Mouse (Mus musculus): ENCODE measurements around the gene Six1. TPM values are rescaled to one million over a fixed set of nuclear protein-coding genes. Genes with fewer than 3 reads are reported as not detected.

Six1 gene
- not detected for total RNA-seq (2023)

DNA sequence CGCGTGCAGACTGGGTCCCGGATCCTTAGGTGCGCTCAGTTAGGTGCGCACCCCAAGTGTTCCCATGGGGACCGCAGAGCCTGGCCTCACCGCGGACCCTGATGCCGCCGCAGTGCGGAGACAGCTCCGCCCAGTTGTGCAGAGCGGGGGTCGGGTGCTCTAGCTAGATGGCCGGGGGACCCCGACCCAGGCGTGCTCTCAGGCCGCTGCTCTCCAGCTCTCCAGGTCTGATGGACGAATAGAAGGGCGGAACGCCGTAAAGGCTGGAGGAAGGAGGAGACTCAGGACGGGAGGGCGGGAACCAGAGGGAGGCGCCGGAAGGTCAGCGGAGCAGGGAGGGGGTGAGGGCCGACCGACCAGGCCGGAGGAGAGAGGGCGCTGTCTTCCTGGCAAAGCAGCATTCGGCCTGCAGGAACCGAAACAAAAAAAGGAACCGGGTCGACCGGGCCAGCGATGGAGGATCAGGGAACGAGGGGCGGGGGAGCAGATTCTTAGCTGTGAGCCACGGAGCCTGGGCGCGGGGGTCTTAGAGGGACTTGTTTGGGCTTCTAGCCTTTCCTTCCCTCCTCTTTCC is at the start of gene Six1:
Gene Six1, minus strand, starts transcription at position 220 of the 574 bp plus-strand sequence.

Other genes starting within 250 kb of the Six1 start
- not detected for gene Six6, start 114.0 kb downstream of the Six1 start, total RNA-seq (2023)
- not detected for gene 4930447C04Rik, start 113.1 kb downstream of the Six1 start, total RNA-seq (2023)
- not detected for gene Six4, start 59.6 kb upstream of the Six1 start, total RNA-seq (2023)
- 10 to 100 TPM; 24.6 to 25.2 TPM for gene Mnat1, start 69.8 kb upstream of the Six1 start, total RNA-seq (2023)
- 10 to 100 TPM; 14.1 to 15.1 TPM for gene Trmt5, start 232.8 kb upstream of the Six1 start, total RNA-seq (2023)
- 10 to 100 TPM; 24.5 to 26.4 TPM for gene Slc38a6, start 232.9 kb upstream of the Six1 start, total RNA-seq (2023)